Mouse (Mus musculus) liver, postnatal 0 days (tissue): ENCODE measurements around the gene Fam162a.

Experiments
- CTCF ChIP-seq: sonication (generic); IDR thresholded peaks from 2 replicates; pipeline ENCODE4 v1.5.1; 2016; ENCODE audit warnings: antibody characterized with exemption, low read depth
- EP300 ChIP-seq: IDR thresholded peaks from 2 replicates; pipeline ENCODE4 v1.6.1; 2016; ENCODE audit warnings: antibody characterized with exemption, low read depth, mild to moderate bottlenecking

- no peak for TF ChIP-seq EP300
- TF ChIP-seq CTCF = no peak
These were observed 30.8 kb upstream of the Fam162a start for GRCm38 (mm10) chr16:36102211-36102610.
